Mouse (Mus musculus) small intestine, adult 2 months (tissue): Measurements from ENCODE around the gene Deaf1.

Experiments used
- CTCF ChIP-seq: fragments of 200-500 bp; IDR thresholded peaks from 2 replicates; pipeline ENCODE4 v1.5.1; 2012; ENCODE audit warnings: low read depth, mild to moderate bottlenecking, control low read depth, inconsistent platforms, low read length, moderate library complexity, mixed read lengths; ENCODE audit not compliant: insufficient replicate concordance, insufficient read length; ENCODE audit errors: extremely low read depth
- POLR2A ChIP-seq: fragments of 200-500 bp; IDR thresholded peaks from 2 replicates; pipeline ENCODE4 v1.6.1; 2012; ENCODE audit warnings: low read depth, mild to moderate bottlenecking, control low read depth, inconsistent platforms, low read length, moderate library complexity

GRCm38 (mm10) chr7:141265411-141265738 lies 62.1 kb downstream of the Deaf1 start:
- TF ChIP-seq POLR2A (no peak), CTCF (no peak)
